Mouse (Mus musculus) left cerebral cortex, postnatal 4 days (tissue): ENCODE measurements at regions not wholly inside any gene's neighbourhood (a gene's known extent, or its start where the extent isn't known, plus 50 kb on each side); places are given as distances from the start of the nearest gene placed in this dataset.

Experiments
- DNase-seq: peaks from one replicate; pipeline ENCODE4 v3.0.0-alpha.2; 2022
- intact Hi-C: fragments of 180-260 bp; cut with DNase I; formaldehyde crosslinking; loops from one replicate; pipeline ENCODE4 v1.15.1; 2025

DNA sequence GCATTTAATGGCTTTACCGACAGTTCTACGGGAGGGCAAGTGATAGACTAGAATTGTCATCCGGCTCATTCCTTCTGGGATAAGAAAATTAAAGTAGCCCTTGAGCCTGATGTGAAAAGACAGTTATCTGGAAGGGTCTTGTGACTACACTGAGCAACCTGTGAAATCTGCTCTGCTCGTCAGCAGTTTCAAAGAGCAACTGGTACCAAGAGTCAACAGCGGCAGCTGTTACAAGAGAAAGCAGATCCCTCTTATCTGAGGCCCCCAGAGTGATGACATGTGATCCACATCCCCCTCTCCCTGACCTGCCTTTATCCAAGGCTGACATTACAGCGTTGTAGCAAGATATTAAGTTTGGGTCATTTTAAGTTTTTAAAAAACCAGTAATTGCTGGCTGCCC lies 52.6 kb upstream of the Unc13c start:
- intact Hi-C loops, result no loop called here
- DNase-seq, result no peak

DNA sequence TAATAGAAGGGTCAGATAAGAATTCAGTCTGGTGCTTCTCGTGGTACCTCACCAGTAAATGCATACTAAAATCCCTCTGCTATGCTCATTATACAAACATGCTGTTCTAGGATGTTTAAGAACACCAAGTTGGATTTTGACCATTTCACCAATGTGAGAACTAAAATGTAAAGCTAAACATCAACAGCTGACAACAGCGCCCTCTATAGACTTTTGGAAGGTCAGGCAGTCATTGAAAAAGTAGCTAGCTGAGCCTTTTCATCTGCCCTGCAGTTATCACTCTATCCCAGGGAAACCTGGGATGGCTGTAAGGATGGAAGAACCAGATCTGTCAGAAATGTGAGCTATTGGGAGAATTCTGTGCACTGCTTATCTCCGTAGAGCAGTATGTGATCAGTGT lies 55.2 kb upstream of the Unc13c start:
- DNase-seq, result no peak
- intact Hi-C loops, result no loop called here

DNA sequence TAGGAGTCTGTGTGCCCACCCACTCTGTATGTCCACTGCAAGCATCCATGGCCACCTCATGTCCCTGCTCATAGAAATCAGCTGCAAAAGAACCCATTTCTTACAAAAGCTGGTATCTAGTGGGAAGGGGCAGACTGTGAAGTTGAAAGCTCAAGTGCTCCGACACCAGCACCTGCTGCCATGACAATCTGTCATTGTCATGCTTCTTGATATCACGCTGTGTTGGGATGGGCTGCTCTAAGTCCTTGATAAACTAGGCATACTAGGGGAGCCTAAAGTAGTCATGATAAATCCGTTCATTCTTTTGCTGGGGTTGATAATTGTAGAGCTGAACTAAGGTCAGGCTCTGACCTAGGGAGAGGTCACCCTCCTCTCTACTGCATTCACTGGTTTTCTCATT lies 57.4 kb upstream of the Unc13c start:
- intact Hi-C loops, result no loop called here

DNA sequence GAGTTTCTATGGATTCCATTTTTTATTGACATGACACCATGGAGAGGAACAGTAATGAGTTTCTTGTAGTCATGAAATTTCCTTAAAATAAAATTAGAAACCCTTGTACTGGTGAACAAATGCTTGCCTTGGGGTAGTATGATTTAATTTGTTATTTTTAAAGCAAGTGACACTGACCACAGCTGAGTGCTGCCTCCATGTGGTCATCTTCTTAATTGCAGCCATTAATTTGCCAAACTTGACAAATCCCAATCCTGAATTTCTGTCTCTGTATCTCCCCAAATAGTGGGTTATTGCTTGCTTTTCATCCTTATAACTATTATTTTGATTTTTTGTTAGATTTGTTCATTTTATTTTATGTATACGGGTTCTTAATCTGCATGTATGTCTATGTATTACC lies 59.7 kb upstream of the Unc13c start:
- peak; percentile 15 for DNase-seq
- intact Hi-C loops, result no loop called here

More for the DNA sequence above, 57.4 kb upstream of the Unc13c start:
- no peak for DNase-seq

DNA sequence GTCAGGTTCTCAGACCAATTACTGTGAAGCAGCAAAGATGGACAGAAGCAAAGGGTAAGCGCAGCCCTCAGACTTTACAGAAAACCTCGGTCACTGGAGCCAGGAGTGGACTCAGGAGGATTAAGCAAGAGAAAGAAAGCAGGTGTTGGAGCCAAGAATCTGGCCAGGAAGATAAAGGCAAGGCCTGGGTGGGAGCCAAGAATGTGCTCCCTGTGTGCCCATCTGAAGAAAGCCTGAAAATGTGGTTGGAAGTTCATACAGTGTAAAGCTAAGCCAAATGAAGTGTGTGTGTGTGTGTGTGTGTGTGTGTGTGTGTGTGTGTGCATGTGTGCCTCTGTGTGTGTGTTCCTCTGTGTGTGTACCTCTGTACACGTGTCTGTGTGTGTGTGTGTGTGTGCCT lies 64.2 kb upstream of the Wdr72 start:
- DNase-seq, result peak; percentile 50
- intact Hi-C loops, result no loop called here

DNA sequence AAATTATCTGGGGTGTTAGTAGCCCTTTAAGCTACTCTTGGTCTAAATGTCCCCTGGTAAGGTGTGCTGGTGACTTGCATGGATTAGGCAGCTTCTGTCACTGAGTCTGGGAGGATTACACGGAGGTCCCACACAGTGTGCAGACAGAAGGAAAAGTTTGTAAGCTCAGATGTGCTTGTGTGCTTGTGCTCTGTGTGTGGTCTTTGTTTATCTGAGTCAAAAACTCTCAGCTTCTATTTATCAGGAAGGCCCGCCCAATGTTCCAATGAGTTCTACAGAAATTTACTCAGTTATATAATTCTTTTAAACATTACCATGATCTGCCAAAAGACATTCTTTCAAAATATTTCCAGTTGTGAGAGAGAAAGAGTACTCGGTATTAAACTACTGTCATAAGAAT lies 60.4 kb upstream of the Wdr72 start:
- DNase-seq, result no peak
- intact Hi-C loops, result no loop called here

DNA sequence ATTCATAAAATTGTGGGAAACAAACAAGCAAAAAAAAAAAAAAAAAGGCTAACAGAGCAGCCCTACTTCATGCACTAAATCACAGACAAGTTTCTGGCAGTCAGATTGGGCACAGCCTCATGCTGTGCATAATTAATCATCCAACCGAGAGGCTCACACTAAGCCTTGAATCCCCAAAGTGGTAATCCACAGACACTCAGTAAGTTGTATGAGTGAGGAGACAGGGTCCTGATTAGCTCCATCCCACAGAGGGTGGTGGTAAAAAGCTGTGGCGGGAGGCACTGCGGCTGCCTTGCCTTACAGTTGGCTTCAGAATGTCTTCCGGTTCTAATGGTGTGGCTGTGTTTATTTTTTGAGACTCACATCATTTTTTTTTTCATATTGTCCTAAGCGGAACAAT lies 53.4 kb upstream of the Wdr72 start:
- no peak for DNase-seq
- intact Hi-C loops, result no loop called here

DNA sequence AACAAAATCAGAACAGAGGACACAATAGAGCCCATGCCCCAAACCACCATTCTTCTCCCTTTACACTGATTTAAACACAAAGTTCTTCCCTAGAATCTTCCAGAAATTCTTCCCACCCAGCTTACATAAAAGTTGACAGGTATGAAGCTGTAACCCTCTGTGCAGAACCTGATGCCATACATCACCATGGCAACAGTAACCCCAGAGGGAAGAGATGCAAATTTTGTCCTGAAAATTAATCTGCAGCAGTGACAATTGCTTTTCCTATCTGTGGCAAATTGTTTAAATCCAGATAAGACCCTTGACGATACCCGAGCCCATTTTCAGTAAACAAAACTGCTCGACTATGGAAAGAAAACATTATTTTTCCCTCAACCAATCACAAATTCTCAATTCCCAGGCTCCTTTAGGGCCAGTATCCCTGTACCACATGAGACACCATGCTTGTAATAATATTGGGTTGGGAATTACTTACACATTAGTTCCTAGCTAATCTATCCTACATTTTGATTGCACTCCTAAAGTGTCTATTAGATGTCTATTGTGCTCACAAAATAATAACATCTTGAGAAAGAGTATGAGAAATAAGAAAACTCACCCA lies 52.6 kb upstream of the Wdr72 start:
- DNase-seq, result no peak
- intact Hi-C loops, result no loop called here

DNA sequence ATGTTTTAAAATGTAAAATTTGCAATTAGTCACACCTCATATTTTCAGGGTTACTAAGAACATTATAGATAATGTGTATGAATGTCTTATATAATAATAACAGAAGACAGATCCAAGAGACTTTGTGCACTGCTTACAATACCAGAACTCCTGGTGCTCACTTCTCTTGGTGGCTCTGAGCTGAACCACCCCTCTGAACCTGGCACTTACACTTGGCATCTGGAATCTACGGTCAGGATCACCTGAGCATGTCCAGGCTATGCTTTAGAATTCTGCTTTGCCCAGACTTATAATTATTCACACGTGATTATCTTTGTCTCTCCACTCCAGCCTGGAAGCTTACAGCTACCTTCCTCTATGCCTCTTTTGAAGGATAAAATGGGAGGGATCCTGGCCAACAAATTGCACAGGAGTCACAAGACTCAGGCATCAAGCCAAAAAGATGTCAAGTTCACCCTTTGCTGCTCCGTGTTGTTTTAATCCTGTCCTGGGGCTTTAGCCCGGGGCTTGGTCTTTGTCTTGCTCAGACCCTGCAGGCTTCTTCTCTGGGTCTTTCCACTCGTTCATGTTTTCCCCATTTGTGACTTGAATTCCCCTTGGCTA lies 51.8 kb upstream of the Wdr72 start:
- intact Hi-C loops, result no loop called here

More for the DNA sequence above, 51.8 kb upstream of the Wdr72 start:
- DNase-seq, result peak; percentile 10
